Mouse (Mus musculus) thymus, adult 2 months (tissue): ENCODE measurements around the gene Gtf2h1. TPM values are rescaled to one million over a fixed set of nuclear protein-coding genes. Genes with fewer than 3 reads are reported as not detected.

Experiments used
- DNase-seq: peaks from one replicate; pipeline ENCODE4 v3.0.0; 2021
- H3K27ac ChIP-seq: fragments of 200-500 bp; 2 replicates; pipeline ENCODE4 v1.5.1; 2012; ENCODE audit warnings: low read length, control low read depth; ENCODE audit not compliant: control insufficient read depth, insufficient read depth
- H3K27me3 ChIP-seq: fragments of 200-500 bp; 2 replicates; pipeline ENCODE4 v1.6.1; 2012; ENCODE audit warnings: mild to moderate bottlenecking, low read length, moderate library complexity, mixed read lengths; ENCODE audit not compliant: control insufficient read depth, insufficient read depth
- H3K36me3 ChIP-seq: fragments of 200-500 bp; 2 replicates; pipeline ENCODE4 v1.6.1; 2012; ENCODE audit warnings: mild to moderate bottlenecking, low read length, moderate library complexity; ENCODE audit not compliant: control insufficient read depth, insufficient read depth
- H3K4me1 ChIP-seq: fragments of 200-500 bp; replicated peaks from 2 replicates; pipeline ENCODE4 v1.6.1; 2012; ENCODE audit warnings: low read length; ENCODE audit not compliant: control insufficient read depth, insufficient read depth
- H3K4me3 ChIP-seq: fragments of 200-500 bp; 2 replicates; pipeline ENCODE4 v1.5.1; 2012; ENCODE audit warnings: mild to moderate bottlenecking, low read length, control low read depth, moderate library complexity; ENCODE audit not compliant: control insufficient read depth, insufficient read depth
- CTCF ChIP-seq: fragments of 200-500 bp; IDR thresholded peaks from 2 replicates; pipeline ENCODE4 v1.5.1; 2012; ENCODE audit warnings: mild to moderate bottlenecking, control low read depth, low read length, moderate library complexity, borderline replicate concordance; ENCODE audit not compliant: control insufficient read depth, poor library complexity, insufficient read depth; ENCODE audit errors: extremely low read depth
- POLR2A ChIP-seq: fragments of 200-500 bp; IDR thresholded peaks from 2 replicates; pipeline ENCODE4 v1.6.1; 2012; ENCODE audit warnings: mild to moderate bottlenecking, low read length, control low read depth, moderate library complexity; ENCODE audit not compliant: control insufficient read depth, poor library complexity, insufficient read depth; ENCODE audit errors: extremely low read depth
- WGBS: fragments of 180-500 bp; shearing (Covaris S2); methylation state at CpG from one replicate; pipeline ENCODE4 v1.1.7; 2018; 5-methylcytosine and 5-hydroxymethylcytosine counted together
- polyA plus RNA-seq: library from polyadenylated mRNA; depleted of rRNA; stranded (reverse); fragments of >200 nt; gene quantifications from 2 replicates; pipeline ENCODE4 v1.2.3, GENCODE M21; 2012

The Gtf2h1 gene
- polyA plus RNA-seq, 1 experiment = 14.4 TPM

DNA sequence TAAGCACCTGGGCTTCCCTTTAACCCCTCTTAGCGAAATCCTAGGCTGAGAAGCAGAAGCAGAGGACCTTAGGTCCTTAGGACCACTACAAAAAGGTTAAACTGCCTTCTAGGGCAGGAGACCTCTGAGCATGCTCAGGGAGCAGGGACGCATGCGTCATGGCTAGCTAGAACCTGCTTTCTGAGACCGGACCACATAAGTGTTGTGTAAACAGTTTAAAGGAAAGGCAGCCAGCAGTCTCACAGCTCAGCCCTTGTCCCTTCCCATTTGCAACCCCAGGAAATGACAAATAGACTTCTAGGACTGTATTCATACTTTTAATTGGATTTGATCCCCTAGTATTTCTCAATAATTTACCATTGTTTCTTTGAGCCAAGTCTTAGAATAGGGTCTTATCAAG is 44.4 kb downstream of the Gtf2h1 start:
- H3K27me3 ChIP-seq = no peaks in the 10 kb centered on the region
- no peaks in the 10 kb centered on the region for H3K36me3 ChIP-seq
- no peak overlapping the region for H3K4me3 ChIP-seq
- peaks cover 35% of the 10 kb centered on the region for H3K4me1 ChIP-seq
- no peak for TF ChIP-seq POLR2A
- no peak for TF ChIP-seq CTCF
- no peak overlapping the region for H3K27ac ChIP-seq
- 85% methylated on average over 4 of the region's 4 CpGs for WGBS
- no peak for DNase-seq

DNA sequence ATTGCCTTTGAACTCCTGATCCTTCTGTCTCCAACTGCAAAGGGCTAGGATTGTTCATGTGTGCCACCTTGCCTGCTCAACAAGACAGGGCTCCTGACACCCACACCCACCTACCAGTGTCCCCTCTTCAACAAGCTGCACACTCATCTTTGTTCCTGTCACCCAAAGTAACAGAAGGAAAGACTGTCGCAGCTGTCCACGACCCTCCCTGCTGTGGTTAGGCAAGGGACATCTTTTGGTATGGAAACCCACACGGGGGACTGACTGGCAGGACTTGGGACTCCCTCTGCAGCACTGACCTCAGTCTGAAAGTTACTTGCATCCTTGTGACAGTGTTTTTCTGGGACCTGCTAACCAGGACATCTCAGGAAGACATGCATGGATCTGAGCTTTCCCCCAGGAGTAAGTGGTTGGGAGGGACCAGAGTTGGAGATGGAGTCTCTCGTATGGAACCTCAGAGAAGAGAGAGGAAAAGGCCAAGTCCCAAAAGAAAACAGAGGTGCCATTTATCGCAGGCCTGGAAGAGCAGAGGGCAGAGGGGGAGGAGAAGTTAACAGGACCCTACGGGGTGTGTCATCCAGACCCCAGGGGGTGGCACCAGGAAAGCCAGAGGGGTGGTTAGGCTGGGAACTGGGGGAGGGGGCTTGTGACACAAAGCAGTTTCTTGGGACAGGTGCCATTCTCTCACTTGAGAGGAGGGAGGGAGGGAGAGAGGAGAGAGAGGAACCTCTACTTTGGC is 45.1 kb downstream of the Gtf2h1 start, which contains the start of gene Ldha:
Gene Ldha (plus strand): TSS at position 689 of the 739 bp plus-strand sequence.
- no peak within 1 kb of the TSS for H3K27ac ChIP-seq
- WGBS = 51% methylated on average over 6 of the region's 6 CpGs
- H3K4me3 ChIP-seq = no peak within 1 kb of the TSS
- H3K4me1 ChIP-seq = peaks cover 36% of the 10 kb centered on the region
- no peaks in the 10 kb centered on the region for H3K36me3 ChIP-seq
- no peak for TF ChIP-seq CTCF
- no peak for TF ChIP-seq POLR2A
- H3K27me3 ChIP-seq = no peaks in the 10 kb centered on the region
- DNase-seq = no peak

DNA sequence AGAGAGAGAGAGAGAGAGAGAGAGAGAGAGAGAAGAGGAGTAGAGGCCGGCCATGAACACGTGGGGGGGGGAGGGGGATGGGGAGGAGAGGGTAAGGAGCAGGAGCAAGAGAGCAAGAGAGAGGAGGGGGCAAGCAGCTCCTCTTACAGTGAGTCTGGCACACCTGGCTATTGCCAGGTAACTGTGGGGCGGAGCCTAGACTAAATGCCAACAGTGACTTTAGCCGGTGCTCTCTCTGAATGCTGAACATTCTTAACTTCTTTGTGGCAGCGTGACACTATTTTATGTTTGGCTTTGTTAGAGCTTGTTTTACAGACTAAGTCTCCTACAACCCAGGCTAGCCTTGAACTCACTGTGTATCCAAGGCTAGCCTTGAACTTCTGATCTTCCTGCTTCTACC is 46.4 kb downstream of the Gtf2h1 start:
- Histone ChIP-seq H3K4me3 (no peak overlapping the region), H3K4me1 (peaks cover 42% of the 10 kb centered on the region), H3K27me3 (no peaks in the 10 kb centered on the region), H3K36me3 (no peaks in the 10 kb centered on the region), H3K27ac (no peak overlapping the region)
- DNase-seq = no peak
- 79% methylated on average over 5 of the region's 5 CpGs for WGBS
- no peak for TF ChIP-seq POLR2A
- TF ChIP-seq CTCF = no peak

DNA sequence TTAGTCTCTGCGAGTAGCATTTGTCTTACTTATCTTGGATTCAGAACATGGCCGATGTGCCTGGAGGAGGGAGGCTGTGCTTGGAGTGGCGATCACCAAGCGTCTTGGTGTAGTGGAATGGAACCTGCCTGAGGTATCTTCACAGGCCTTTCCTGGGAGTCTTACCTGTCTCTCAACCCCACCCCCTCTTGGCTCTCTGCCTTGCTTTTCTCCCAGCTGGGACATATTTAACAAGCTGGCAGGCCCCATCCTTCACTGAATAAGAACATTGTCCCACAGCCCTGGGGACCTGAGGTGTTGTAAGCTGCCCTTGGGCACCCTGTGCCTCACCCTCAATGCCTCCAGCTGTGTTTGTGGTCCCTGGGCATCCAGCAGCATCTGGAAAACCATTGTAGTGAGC is 47.7 kb downstream of the Gtf2h1 start:
- H3K27ac ChIP-seq = no peak overlapping the region
- no peak overlapping the region for H3K4me3 ChIP-seq
- no peaks in the 10 kb centered on the region; the same call in 1 of the 2 replicates for H3K36me3 ChIP-seq
- no peaks in the 10 kb centered on the region for H3K27me3 ChIP-seq
- no peak for DNase-seq
- 96% methylated on average over 4 of the region's 4 CpGs for WGBS
- peaks cover 33% of the 10 kb centered on the region for H3K4me1 ChIP-seq
- TF ChIP-seq POLR2A (no peak), CTCF (no peak)

DNA sequence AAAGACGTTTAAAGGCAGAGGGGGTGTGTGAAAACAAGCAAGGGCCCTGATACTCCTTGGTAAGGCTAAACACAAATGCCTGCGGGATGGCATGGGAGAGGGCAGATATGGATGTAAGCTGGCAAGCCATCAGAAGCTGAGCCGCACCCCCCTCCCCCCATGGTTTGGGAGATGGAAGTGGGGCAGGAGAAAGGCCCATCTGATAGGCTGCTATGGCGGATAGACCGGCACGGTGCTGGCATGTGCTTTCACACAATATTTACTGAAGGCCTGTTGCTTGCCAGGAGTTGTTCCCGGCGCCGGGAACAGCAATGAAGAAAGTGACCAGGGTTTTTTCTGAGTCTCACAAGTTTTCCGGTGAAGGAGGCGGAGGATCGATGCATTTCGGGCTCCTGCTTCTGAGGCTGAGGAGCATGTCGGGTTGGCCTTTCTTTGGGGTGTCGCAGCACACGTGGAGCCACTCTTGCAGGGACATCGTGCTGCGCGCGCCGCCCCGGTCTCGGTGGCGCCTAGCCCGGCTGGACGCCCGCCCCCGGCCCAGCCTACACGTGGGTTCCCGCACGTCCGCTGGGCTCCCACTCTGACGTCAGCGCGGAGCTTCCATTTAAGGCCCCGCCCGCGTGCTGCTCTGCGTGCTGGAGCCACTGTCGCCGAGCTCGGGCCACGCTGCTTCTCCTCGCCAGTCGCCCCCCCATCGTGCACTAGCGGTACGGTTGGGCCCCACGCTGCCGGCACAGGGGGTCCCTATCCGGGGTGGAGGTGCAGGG is 49.5 kb downstream of the Gtf2h1 start:
- Histone ChIP-seq H3K4me1 (peaks cover 19% of the 10 kb centered on the region), H3K36me3 (peaks cover 16% of the 10 kb centered on the region), H3K27ac (peak overlapping the region; percentile 71), H3K27me3 (no peaks in the 10 kb centered on the region), H3K4me3 (peak overlapping the region; percentile 73)
- TF ChIP-seq CTCF = no peak
- TF ChIP-seq POLR2A = peak; percentile 96
- 1% methylated on average over 51 of the region's 51 CpGs for WGBS
- peak; percentile 92 for DNase-seq

DNA sequence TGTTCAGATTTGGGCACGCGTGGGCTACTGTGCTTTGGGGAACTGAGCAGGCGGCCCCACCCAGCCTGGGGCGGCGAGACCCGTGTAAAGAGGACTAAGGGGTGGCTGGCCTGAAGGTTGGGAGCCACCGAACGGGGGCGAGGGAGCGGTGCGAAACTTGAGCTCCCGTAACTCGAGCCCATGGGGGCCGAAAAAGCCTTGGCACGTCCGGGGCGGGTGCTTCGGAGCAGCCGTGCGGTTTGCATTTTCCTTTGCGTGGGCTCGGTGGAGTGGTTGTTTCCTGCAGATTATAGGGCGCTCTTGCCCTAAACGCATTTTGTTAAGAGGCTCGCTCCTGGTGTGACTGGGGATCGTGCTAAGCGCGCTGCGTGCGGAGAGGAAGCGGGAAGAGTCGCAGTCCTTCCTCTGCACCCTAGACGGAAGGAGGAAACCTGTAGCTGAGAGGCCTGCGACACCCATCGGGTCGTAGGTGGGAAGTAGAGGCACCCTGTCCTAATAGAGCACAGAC is 50.1 kb downstream of the Gtf2h1 start:
- WGBS = 0% methylated on average over 36 of the region's 36 CpGs
- H3K36me3 ChIP-seq = peaks cover 22% of the 10 kb centered on the region
- H3K4me1 ChIP-seq = peaks cover 14% of the 10 kb centered on the region
- DNase-seq = peak; percentile 63
- no peak for TF ChIP-seq CTCF
- no peak for TF ChIP-seq POLR2A
- H3K27me3 ChIP-seq = no peaks in the 10 kb centered on the region
- H3K27ac ChIP-seq = peak overlapping the region; percentile 71
- H3K4me3 ChIP-seq = peak overlapping the region; percentile 73
